Mouse (Mus musculus): ENCODE measurements around the gene Cdkn2d.

DNA sequence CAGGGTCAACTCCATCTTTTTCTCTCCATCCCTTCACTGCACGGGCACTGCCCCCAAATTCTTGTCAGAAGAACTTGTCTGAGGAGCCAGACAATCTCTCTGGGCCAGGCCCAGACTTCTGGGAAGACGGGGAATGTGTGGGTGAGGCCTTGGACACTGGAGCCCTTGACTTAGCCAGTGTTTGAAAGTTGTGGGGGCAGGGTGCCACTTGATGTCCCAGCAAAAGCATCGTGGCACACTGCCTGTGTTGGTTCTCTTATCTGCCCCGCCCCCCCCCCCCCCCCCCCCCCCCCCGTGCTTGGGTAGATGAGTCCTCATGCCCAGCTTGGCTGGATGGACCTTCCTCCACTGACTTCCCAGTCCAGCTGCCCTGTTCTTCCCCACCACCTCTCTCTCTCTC is 37.8 kb upstream of the Cdkn2d start:
- TF ChIP-seq EP300 (IDR thresholded peaks at IDR 0.05; ENCODE audit: low read depth) (no peak), CTCF (IDR thresholded peaks at IDR 0.05; ENCODE audit: low read depth) (no peak)

Data from liver, embryonic 14.5 days (tissue).